Mouse (Mus musculus) olfactory bulb, adult 2 months (tissue): ENCODE data around the gene Dgkd.

Experiments
- CTCF ChIP-seq: fragments of 200-500 bp; IDR thresholded peaks from 2 replicates; pipeline ENCODE4 v1.5.1; 2012; ENCODE audit warnings: low read depth, mild to moderate bottlenecking, low read length, moderate library complexity; ENCODE audit not compliant: insufficient read depth
- POLR2A ChIP-seq: fragments of 200-500 bp; IDR thresholded peaks from 2 replicates; pipeline ENCODE4 v1.6.1; 2012; ENCODE audit warnings: mild to moderate bottlenecking, low read depth, low read length, moderate library complexity; ENCODE audit not compliant: insufficient read depth

DNA sequence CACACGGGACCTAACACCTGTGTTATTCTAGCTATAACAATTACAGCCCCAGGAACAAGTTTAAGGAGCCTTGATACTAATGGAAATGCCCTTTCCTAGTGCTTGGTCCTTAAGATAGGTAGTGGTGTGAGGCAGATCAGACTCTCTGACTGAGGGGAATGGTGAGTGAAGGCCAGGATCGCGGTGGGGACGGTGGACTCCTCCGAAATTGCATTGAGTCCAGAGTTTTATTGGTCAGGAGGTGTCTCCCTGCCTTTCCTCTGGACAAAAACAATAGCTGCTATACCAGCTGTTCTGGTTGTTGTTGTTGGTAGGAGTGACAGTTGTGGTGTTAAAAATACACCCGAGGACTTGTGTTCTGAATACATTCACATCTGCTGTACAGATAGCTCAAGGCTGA, 1.3 kb downstream of the Dgkd start:
- no peak for TF ChIP-seq CTCF
- TF ChIP-seq POLR2A: no peak
